Mouse (Mus musculus) lung, postnatal 0 days (tissue): ENCODE data around the gene Kif5a.

Source experiments
- CTCF ChIP-seq: IDR thresholded peaks from 2 replicates; pipeline ENCODE4 v1.5.1; 2016; ENCODE audit warnings: antibody characterized with exemption, mild to moderate bottlenecking
- EP300 ChIP-seq: IDR thresholded peaks from 2 replicates; pipeline ENCODE4 v1.6.1; 2016; ENCODE audit warnings: antibody characterized with exemption, mild to moderate bottlenecking, control low read depth

- TF ChIP-seq CTCF (no peak), EP300 (no peak)
Measured at GRCm38 (mm10) chr10:127288328-127288799, 25.2 kb upstream of the Kif5a start.
